Mouse (Mus musculus) hindbrain, embryonic 12.5 days (tissue): Measurements from ENCODE around the gene AI661453. TPM values are rescaled to one million over a fixed set of nuclear protein-coding genes. Genes with fewer than 3 reads are reported as not detected.

Source experiments
- ATAC-seq: fragments of 200-750 bp; cut with Nextera tagmentation; 2 replicates; pipeline ENCODE4 v1.8.0; 2017; ENCODE audit warnings: moderate TSS enrichment; ENCODE audit not compliant: low FRiP score
- H3K27ac ChIP-seq: fragments of 300-500 bp; sonication (generic); 2 replicates; pipeline ENCODE4 v1.5.1; 2016; ENCODE audit warnings: mild to moderate bottlenecking
- H3K27me3 ChIP-seq: fragments of 300-500 bp; sonication (generic); 2 replicates; pipeline ENCODE4 v1.6.1; 2016; ENCODE audit warnings: mild to moderate bottlenecking
- H3K36me3 ChIP-seq: fragments of 300-500 bp; sonication (generic); 2 replicates; pipeline ENCODE4 v1.6.1; 2016; ENCODE audit warnings: mild to moderate bottlenecking
- H3K4me1 ChIP-seq: fragments of 300-500 bp; sonication (generic); 2 replicates; pipeline ENCODE4 v1.6.1; 2016
- H3K4me2 ChIP-seq: fragments of 300-500 bp; sonication (generic); replicated peaks from 2 replicates; pipeline ENCODE4 v1.6.1; 2016; ENCODE audit warnings: mild to moderate bottlenecking
- H3K4me3 ChIP-seq: fragments of 300-500 bp; sonication (generic); 2 replicates; pipeline ENCODE4 v1.5.1; 2016; ENCODE audit warnings: mild to moderate bottlenecking
- H3K9ac ChIP-seq: fragments of 300-500 bp; sonication (generic); 2 replicates; pipeline ENCODE4 v1.6.1; 2016; ENCODE audit warnings: mild to moderate bottlenecking, moderate library complexity
- H3K9me3 ChIP-seq: fragments of 300-500 bp; sonication (generic); replicated peaks from 2 replicates; pipeline ENCODE4 v1.6.1; 2016; ENCODE audit warnings: mild to moderate bottlenecking
- WGBS: fragments of 180-500 bp; shearing (Covaris S2); methylation state at CpG from one replicate; pipeline ENCODE4 v1.1.7; 2016; 5-methylcytosine and 5-hydroxymethylcytosine counted together
- polyA plus RNA-seq: library from polyadenylated mRNA; unstranded; fragments of >200 nt; fragmentation: Nextera tagmentation; extraction: Ambion mirVana; gene quantifications from 2 replicates; pipeline ENCODE4 v1.2.1, GENCODE M21; 2016

The AI661453 gene
- polyA plus RNA-seq, 1 experiment from 2014 or later = 0.28 TPM

DNA sequence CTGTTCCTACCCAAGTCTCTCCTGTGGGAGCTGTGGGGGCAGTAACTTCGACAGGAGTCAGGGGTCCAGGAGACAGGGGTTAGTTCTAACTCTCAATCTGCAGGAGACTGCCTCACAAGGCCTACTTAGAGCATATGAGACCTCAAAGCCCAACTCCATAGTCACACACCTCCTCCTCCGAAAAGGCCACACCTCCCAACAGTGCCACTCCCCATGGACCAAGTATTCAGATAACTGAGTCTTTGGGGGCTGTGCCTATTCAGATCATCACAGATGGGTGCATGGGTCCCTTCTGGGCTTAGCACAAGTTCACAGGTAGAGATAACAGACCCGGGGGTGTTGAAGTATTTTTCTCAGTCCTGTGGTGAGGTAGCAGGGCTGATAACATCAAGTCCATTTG, 25.3 kb downstream of the AI661453 start:
- H3K36me3 ChIP-seq = no peaks in the 10 kb centered on the region
- H3K27me3 ChIP-seq = peaks cover 29% of the 10 kb centered on the region
- no peak overlapping the region for H3K4me3 ChIP-seq
- 70% methylated on average over 3 of the region's 3 CpGs for WGBS
- no peak overlapping the region for H3K4me2 ChIP-seq
- ATAC-seq = no peak
- H3K9ac ChIP-seq = no peak overlapping the region
- H3K4me1 ChIP-seq = peaks cover 9% of the 10 kb centered on the region; the same call in 1 of the 2 replicates
- H3K9me3 ChIP-seq = no peaks in the 10 kb centered on the region
- H3K27ac ChIP-seq = no peak overlapping the region

DNA sequence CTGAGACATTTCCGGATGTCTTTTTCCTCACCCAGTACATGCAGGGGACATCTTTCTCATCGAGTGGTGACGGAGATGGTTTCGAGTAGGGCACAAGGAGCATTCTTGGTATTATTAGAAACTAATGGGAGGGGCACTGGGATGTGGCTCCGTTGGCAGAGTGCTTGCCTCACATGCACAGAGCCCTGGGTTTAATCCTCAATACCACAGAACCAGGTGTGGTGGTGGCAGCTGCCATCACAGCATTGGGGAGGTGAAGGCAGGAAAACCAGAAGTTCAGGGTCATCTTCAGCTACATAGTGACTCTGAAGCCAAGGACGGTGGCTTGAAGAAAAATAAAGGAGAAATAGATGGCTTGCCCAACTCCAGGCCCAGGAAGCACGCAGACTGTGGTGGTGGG, 25.8 kb downstream of the AI661453 start:
- no peak for ATAC-seq
- H3K27ac ChIP-seq = no peak overlapping the region
- H3K36me3 ChIP-seq = no peaks in the 10 kb centered on the region
- WGBS = 80% methylated on average over 7 of the region's 7 CpGs
- H3K9ac ChIP-seq = no peak overlapping the region
- no peaks in the 10 kb centered on the region for H3K9me3 ChIP-seq
- H3K4me3 ChIP-seq = no peak overlapping the region
- H3K4me2 ChIP-seq = no peak overlapping the region
- peaks cover 34% of the 10 kb centered on the region for H3K27me3 ChIP-seq
- H3K4me1 ChIP-seq = peaks cover 9% of the 10 kb centered on the region; the same call in 1 of the 2 replicates

DNA sequence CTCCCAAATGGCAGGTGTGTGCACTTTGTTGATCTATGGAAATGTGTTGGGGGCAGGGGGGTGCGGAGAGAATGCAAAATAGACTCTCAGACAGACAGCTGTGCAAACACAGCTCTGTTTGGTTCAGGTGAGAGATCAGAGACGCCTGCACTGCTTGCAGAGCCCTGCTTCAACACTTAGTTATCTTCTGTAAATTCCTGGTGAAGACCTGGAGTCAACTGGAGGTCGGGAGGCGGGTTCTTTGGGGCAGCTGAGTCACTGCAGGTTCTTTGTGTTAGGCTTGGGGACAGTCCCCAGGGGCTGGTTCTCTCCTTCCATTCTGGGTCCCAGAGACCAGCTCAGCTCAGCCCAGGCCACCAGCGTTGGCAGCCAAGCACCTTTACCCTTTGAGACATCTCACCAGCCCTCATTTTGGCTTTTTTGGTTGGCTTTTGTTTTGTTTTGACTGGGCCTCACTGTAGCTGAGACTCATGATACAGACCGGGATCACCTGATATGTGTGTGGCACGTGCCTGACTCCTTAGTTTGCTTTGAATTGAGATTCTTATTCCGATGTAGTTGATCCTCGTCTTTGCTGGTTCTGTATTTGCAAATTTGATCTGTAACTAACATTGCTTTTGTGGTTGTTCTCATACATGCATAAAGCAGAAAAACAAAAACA, 26.4 kb downstream of the AI661453 start:
- no peak overlapping the region for H3K9ac ChIP-seq
- H3K27me3 ChIP-seq = peaks cover 41% of the 10 kb centered on the region
- no peak overlapping the region for H3K27ac ChIP-seq
- peaks cover 12% of the 10 kb centered on the region for H3K4me1 ChIP-seq
- ATAC-seq = no peak
- H3K4me3 ChIP-seq = no peak overlapping the region
- WGBS = 46% methylated on average over 9 of the region's 9 CpGs
- H3K4me2 ChIP-seq = no peak overlapping the region
- H3K36me3 ChIP-seq = no peaks in the 10 kb centered on the region
- no peaks in the 10 kb centered on the region for H3K9me3 ChIP-seq

DNA sequence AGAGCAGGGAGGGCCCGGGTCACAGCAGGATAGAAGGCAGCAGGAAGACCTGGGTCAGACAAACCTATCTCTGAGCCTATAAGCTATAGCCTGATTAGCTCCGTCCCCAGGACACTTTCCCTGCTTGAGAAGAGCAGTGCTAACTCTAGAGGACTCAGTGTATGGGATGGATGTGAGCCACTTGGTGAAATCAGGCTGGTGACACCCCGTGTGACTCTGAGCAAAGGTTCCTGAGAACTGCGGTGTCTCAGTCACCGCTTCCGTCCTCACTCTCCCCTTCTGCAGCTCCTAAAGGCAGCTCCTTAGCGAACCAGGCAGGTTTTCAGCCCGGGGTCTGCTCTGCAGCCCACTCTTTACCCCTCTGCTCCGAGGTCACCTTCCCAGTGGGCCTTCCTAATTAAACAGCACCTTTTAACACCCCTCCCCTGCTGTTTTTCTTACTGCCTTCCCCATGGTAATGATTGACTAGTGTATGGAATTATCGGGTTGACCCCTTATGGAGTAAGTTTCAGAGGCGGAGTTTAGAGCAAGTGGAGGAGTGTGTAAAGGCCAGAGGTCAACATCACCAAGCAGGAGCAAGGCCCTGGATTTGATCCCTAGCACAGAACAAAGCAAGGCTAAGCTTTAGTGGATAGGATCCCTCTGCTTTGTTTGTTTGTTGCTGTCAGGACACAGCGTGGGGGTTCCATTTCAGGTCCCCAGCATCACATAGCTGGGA, 28.0 kb downstream of the AI661453 start:
- Histone ChIP-seq H3K4me1 (peaks cover 15% of the 10 kb centered on the region), H3K36me3 (no peaks in the 10 kb centered on the region), H3K4me2 (no peak overlapping the region), H3K27ac (no peak overlapping the region), H3K9me3 (no peaks in the 10 kb centered on the region), H3K27me3 (peaks cover 54% of the 10 kb centered on the region), H3K4me3 (no peak overlapping the region), H3K9ac (no peak overlapping the region)
- ATAC-seq = no peak
- WGBS = 42% methylated on average over 12 of the region's 12 CpGs

DNA sequence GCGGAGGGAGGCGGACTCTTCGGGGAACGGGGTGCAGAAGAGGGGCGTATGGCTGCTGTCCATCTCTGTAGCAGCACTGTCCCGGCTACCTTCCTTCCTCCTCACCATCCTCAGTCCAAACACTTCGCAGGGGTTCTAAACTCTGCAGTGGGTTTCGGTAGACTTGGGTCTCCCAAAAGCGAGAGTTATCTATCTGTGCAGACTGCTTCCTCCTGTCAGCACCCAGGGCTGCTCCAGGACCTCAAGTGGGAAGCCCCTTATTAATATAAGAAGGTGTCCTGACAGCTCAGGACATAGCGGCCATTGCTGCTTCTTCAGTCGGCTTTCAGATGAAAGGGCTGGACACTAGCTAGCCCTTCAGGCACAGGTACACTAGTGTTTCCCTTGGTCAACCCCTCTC, 28.6 kb downstream of the AI661453 start:
- WGBS = 75% methylated on average over 11 of the region's 11 CpGs
- ATAC-seq = no peak
- Histone ChIP-seq H3K27me3 (peaks cover 60% of the 10 kb centered on the region), H3K4me1 (peaks cover 15% of the 10 kb centered on the region), H3K9ac (no peak overlapping the region), H3K36me3 (no peaks in the 10 kb centered on the region), H3K9me3 (no peaks in the 10 kb centered on the region), H3K4me2 (no peak overlapping the region), H3K27ac (no peak overlapping the region), H3K4me3 (no peak overlapping the region)

DNA sequence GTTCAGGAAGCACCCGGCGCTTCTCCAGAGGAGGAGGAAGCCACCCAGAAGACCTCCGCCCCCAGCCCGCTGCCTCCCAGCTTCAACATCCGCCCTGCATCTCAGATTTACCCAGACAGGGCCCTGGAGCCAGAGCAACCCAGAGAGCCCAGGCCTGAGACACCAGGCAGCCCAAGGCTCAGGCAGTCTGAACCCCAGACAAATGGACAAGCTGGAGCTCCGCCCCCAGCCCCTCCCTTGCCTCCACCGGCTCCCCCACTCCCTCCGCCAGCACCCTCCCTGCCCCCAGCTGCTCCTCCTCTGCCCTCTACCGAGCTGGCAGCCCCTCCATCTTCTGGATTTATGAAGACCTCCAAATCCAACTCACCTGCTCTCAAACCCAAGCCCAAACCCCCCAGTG, 29.9 kb downstream of the AI661453 start:
- Histone ChIP-seq H3K9me3 (no peaks in the 10 kb centered on the region), H3K9ac (no peak overlapping the region), H3K36me3 (no peaks in the 10 kb centered on the region), H3K4me2 (no peak overlapping the region; the same call in 1 of the 2 replicates), H3K4me1 (peaks cover 15% of the 10 kb centered on the region), H3K27me3 (peaks cover 64% of the 10 kb centered on the region), H3K27ac (no peak overlapping the region), H3K4me3 (no peak overlapping the region)
- WGBS = 43% methylated on average over 8 of the region's 9 CpGs
- no peak for ATAC-seq

DNA sequence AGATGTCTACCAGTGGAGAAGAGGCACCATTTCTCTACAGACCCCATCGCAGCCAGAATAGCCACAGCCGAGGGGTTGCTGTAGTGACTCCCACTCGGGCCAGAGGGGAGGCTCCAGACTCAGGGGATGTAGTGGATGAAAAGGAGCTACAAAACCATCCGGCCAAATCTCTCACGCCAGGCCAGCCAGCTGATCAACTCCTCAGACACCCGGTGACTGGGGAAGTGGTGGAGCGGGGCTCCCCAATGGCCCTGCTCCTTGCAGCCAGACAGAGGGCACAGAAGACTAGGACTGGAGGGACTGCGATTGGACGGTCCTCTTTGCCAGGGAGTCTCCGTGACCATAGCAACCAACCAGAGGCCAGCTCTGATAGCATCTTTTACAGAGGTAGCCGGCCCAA, 31.2 kb downstream of the AI661453 start:
- 56% methylated on average over 11 of the region's 11 CpGs for WGBS
- no peak overlapping the region for H3K4me3 ChIP-seq
- no peaks in the 10 kb centered on the region for H3K9me3 ChIP-seq
- H3K4me1 ChIP-seq = peaks cover 13% of the 10 kb centered on the region
- no peak for ATAC-seq
- H3K4me2 ChIP-seq = no peak overlapping the region
- no peak overlapping the region for H3K9ac ChIP-seq
- H3K27ac ChIP-seq = no peak overlapping the region
- H3K36me3 ChIP-seq = no peaks in the 10 kb centered on the region
- H3K27me3 ChIP-seq = peaks cover 64% of the 10 kb centered on the region

DNA sequence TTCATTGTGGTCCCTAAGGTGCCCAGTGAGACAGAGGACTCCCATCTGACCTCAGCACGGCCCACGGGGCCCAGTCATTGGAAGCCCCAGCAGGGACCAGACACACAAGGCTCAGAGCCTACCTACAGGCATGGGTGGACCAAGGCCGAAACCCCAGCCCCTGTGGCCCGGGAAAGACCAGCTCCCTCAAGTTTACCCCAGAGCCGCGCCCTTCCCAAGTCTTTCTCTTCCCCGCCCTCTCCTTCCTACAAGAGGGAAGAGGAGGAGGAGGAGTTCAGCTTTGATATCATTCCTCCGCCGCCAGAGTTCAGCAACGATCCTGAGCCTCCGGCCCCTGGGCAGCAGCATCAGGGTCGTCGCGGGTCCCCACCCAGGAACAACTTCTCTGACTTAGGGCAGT, 31.6 kb downstream of the AI661453 start:
- Histone ChIP-seq H3K9me3 (no peaks in the 10 kb centered on the region), H3K36me3 (no peaks in the 10 kb centered on the region), H3K4me3 (peak overlapping the region; percentile 23), H3K27me3 (peaks cover 64% of the 10 kb centered on the region), H3K4me2 (peak overlapping the region; percentile 34), H3K9ac (no peak overlapping the region), H3K4me1 (peaks cover 11% of the 10 kb centered on the region), H3K27ac (no peak overlapping the region)
- no peak for ATAC-seq
- 15% methylated on average over 13 of the region's 14 CpGs for WGBS

DNA sequence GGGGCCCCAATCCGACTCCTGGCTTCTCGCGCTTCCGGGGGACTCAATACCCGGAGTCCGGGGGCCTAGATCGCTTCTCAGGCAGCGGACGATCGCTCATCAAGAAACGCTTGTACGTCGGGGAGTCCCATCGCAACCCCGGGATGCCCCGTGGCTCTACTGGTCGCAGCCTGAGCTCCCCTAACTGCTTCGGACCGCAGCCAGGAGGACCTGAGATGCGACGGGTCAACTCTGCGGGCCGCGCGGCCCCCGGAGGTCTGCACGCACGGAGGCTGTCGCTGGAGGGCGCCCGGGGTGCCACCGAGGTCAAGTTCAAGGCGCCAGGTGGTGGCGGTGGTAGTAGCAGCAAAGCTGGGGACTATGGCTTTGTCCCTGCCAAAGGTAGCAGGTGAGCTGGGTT, 32.1 kb downstream of the AI661453 start:
- 3% methylated on average over 34 of the region's 34 CpGs for WGBS
- Histone ChIP-seq H3K27me3 (peaks cover 64% of the 10 kb centered on the region), H3K9ac (no peak overlapping the region)

DNA sequence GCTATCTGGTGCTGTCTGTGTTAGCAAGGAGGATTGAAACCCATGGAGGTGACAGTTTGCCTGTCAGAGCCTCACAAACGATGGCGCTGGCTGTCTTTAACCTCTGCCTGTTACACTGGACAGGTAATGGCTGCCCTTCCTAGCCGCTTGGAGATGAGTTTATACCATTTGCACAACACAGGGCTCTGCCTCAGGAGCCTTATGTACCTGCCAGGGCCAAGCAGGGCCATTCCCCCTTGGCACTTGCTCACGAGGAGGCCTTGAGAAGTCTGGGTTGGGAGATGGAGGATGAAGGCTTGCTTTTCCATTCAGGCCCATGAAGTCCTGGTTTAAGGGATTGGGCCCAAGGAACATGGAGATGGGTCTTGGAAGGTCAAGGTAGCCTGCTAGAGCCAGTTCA, 33.2 kb downstream of the AI661453 start:
- Histone ChIP-seq H3K9me3 (no peaks in the 10 kb centered on the region), H3K27ac (no peak overlapping the region), H3K27me3 (peaks cover 57% of the 10 kb centered on the region), H3K36me3 (no peaks in the 10 kb centered on the region), H3K4me2 (no peak overlapping the region), H3K4me1 (peaks cover 11% of the 10 kb centered on the region), H3K4me3 (no peak overlapping the region), H3K9ac (no peak overlapping the region)
- whole genome bisulfite sequencing = 83% methylated on average over 4 of the region's 4 CpGs
- ATAC-seq = no peak

More for the DNA sequence above, 32.1 kb downstream of the AI661453 start:
- Histone ChIP-seq H3K27ac (no peak overlapping the region), H3K4me3 (peak overlapping the region; percentile 23), H3K4me1 (peaks cover 11% of the 10 kb centered on the region), H3K4me2 (peak overlapping the region; percentile 34), H3K36me3 (no peaks in the 10 kb centered on the region), H3K9me3 (no peaks in the 10 kb centered on the region)
- no peak for ATAC-seq

DNA sequence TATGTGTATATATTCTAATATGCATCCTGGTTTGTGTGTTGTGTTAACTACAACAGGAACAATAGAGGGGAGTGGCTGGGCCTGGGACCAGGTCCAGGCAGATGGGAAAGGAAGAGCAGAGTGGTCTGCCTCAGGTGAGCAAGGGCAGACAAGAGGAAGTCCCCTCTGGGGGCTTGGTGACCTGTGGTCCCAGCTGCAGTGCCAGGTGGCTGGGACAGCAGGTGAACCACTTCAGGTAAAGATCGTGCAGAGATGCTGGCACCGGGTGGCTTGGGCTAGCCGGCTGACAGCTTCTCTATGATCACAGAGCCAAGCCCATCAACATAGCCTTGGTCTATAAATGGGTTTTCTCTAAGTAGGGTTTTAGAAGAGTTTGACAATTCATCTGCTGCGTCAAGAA, 33.7 kb downstream of the AI661453 start:
- no peaks in the 10 kb centered on the region for H3K9me3 ChIP-seq
- H3K9ac ChIP-seq = no peak overlapping the region
- H3K4me1 ChIP-seq = peaks cover 11% of the 10 kb centered on the region
- no peak for ATAC-seq
- H3K4me3 ChIP-seq = no peak overlapping the region
- H3K27me3 ChIP-seq = peaks cover 52% of the 10 kb centered on the region
- H3K4me2 ChIP-seq = no peak overlapping the region
- no peak overlapping the region for H3K27ac ChIP-seq
- WGBS = 94% methylated on average over 4 of the region's 4 CpGs
- H3K36me3 ChIP-seq = no peaks in the 10 kb centered on the region

DNA sequence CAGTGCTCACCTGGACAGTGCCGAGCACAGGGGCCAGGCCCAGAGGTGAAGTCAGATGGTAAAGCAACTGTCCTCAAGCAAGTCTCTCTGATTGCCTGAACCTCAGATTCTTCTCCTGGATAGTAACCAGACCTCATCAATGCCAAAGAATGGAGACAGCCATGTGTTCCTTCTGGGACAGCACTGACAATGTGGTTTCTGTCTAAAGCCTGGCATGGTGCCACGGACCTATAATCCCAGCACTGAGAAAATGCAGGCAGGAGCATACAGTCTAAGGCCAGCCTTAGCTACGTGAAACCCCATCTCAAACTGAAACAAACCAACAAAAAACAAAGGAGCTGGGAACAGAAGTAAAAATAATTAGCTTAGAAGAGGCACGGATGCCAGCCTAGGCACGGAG, 34.3 kb downstream of the AI661453 start:
- Histone ChIP-seq H3K9ac (no peak overlapping the region), H3K27me3 (peaks cover 47% of the 10 kb centered on the region), H3K4me2 (no peak overlapping the region), H3K27ac (no peak overlapping the region), H3K4me1 (peaks cover 11% of the 10 kb centered on the region), H3K9me3 (no peaks in the 10 kb centered on the region), H3K36me3 (no peaks in the 10 kb centered on the region), H3K4me3 (no peak overlapping the region)
- ATAC-seq = no peak
- WGBS = 80% methylated on average over 5 of the region's 5 CpGs
